Comparison of ENCODE assay signal across 8 mouse cellular contexts in the genomic region with DNA sequence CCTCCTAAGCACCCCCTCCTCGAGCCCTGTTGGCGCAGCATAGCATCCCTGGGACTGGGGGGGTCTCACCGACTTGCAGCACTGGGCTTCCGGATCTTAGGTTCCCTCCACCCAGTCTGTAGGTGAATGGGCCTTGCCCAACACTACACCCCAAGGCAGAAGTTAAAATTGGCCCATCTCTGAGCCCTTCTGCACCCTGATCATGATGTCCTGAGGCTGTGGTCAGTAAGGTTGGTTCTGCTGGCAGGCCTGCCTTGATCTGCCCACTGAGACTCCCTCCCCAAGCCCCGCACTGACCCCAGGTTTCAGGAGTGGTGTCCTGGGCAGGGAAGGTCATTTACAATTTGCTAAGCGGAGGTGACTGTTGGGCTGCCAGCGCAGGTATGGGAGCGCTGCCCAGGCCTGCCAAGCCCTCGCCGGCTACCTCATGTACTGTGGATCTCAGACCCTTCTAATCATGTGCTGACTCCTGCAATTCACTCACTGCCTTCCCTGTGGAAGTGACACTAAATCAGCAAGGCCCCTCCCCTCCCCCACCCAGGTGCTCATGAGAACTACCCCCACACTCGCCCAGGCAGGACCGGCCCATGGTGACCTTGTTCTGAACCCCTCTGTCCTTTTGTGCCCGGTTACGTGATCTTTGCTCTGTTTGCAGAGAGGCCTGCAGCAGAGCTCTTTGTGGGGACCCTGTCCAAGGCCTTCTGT. TPM values are rescaled to one million over a fixed set of nuclear protein-coding genes. Genes with fewer than 3 reads are reported as not detected.
DNase-seq lines count a peak whose midpoint lies in the region; ATAC-seq and TF ChIP-seq lines count a peak whose summit lies in the region.

No protein-coding gene starts in this region.

- 68% methylated on average over 14 of the region's 14 CpGs for WGBS in neural tube, embryonic 11.5 days
- 45% methylated on average over 14 of the region's 14 CpGs for WGBS in small intestine, adult 2 months

- no peak overlapping the region for H3K9ac ChIP-seq in neural tube, embryonic 11.5 days (ENCODE audit: low read length)

- H3K4me2 ChIP-seq in neural tube, embryonic 11.5 days (ENCODE audit: low read depth): no peak overlapping the region

- peaks cover 2% of the 10 kb centered on the region; the same call in 1 of the 2 replicates for H3K36me3 ChIP-seq in neural tube, embryonic 11.5 days (ENCODE audit: control insufficient read depth, insufficient read depth, low read length)
- H3K36me3 ChIP-seq in small intestine, adult 2 months (ENCODE audit: control insufficient read depth, insufficient read depth, low read length): peaks cover 5% of the 10 kb centered on the region; the same call in 1 of the 2 replicates

- no peaks in the 10 kb centered on the region for H3K9me3 ChIP-seq in neural tube, embryonic 11.5 days (ENCODE audit: control insufficient read depth, low read length)

- H3K27ac ChIP-seq in neural tube, embryonic 11.5 days (ENCODE audit: low read depth, low read length): peak overlapping the region; percentile 60; the same call in 1 of the 2 replicates
- H3K27ac ChIP-seq in small intestine, adult 2 months (ENCODE audit: insufficient read depth, low read depth, low read length): peak overlapping the region; percentile 89

- peaks cover 8% of the 10 kb centered on the region for H3K4me1 ChIP-seq in neural tube, embryonic 11.5 days (ENCODE audit: control insufficient read depth, insufficient read depth, low read length)
- peaks cover 28% of the 10 kb centered on the region for H3K4me1 ChIP-seq in small intestine, adult 2 months (ENCODE audit: control insufficient read depth, insufficient read depth, insufficient read length, low read length)

- TF ChIP-seq POLR2A in small intestine, adult 2 months (IDR thresholded peaks at IDR 0.05; ENCODE audit: low read depth, low read length): no peak

- no peaks in the 10 kb centered on the region for H3K27me3 ChIP-seq in neural tube, embryonic 11.5 days (ENCODE audit: control insufficient read depth, insufficient read depth, low read length)
- H3K27me3 ChIP-seq in small intestine, adult 2 months (ENCODE audit: control insufficient read depth, insufficient read depth, low read length): no peaks in the 10 kb centered on the region

- peak; percentile 57 to 58 for DNase-seq in cerebellum, postnatal 14 days
- DNase-seq in cerebellum, postnatal 4 days (ENCODE audit: low spot score in 2 of 2): no peak
- no peak for DNase-seq in neural tube, embryonic 11.5 days (ENCODE audit: low spot score)
- DNase-seq in neural tube, embryonic 10.5 days (ENCODE audit: extremely low spot score, low spot score): no peak
- peak; percentile 52 for DNase-seq in kidney, postnatal 10 days
- DNase-seq in ovary, postnatal 14 days (ENCODE audit: low spot score): no peak
- no peak for DNase-seq in adrenal gland, postnatal 14 days

- no peak overlapping the region for H3K4me3 ChIP-seq in neural tube, embryonic 11.5 days (ENCODE audit: low read depth, low read length)
- H3K4me3 ChIP-seq in small intestine, adult 2 months (ENCODE audit: low read depth, low read length): no peak overlapping the region

- ATAC-seq in neural tube, embryonic 11.5 days (ENCODE audit: insufficient read depth, low FRiP score, low TSS enrichment): no peak

- TF ChIP-seq CTCF in small intestine, adult 2 months (IDR thresholded peaks at IDR 0.05; ENCODE audit: extremely low read depth, insufficient read length, insufficient replicate concordance, low read depth, low read length): no peak

RNA-seq across cellular contexts. Expression of gene Naglu, which starts 6.7 kb away (rescaled TPM):
- 5.8 and 5.9 TPM in 2 replicates for polyA plus RNA-seq in neural tube, embryonic 11.5 days (2014; fragmentation: Nextera tagmentation; extraction: Ambion mirVana)
- 11.8 and 19.1 TPM in 2 replicates for polyA plus RNA-seq in small intestine, adult 2 months (2012; rRNA removed)
- 29.6 and 30.8 TPM in 2 replicates for total RNA-seq in adrenal gland, postnatal 14 days (2021)

RNA-seq across cellular contexts. Expression of gene Hsd17b1, which starts 15.1 kb away (rescaled TPM):
- polyA plus RNA-seq in neural tube, embryonic 11.5 days (2014; fragmentation: Nextera tagmentation; extraction: Ambion mirVana): not detected in 2 replicates
- polyA plus RNA-seq in small intestine, adult 2 months (2012; rRNA removed): 0.20 and 0.28 TPM in 2 replicates
- 0.85 and 1.2 TPM in 2 replicates for total RNA-seq in adrenal gland, postnatal 14 days (2021)

RNA-seq across cellular contexts. Expression of gene Coasy, which starts 19.2 kb away (rescaled TPM):
- 55.5 and 55.9 TPM in 2 replicates for polyA plus RNA-seq in neural tube, embryonic 11.5 days (2014; fragmentation: Nextera tagmentation; extraction: Ambion mirVana)
- 26.3 and 38.9 TPM in 2 replicates for polyA plus RNA-seq in small intestine, adult 2 months (2012; rRNA removed)
- total RNA-seq in adrenal gland, postnatal 14 days (2021): 87.7 and 97.6 TPM in 2 replicates

RNA-seq across cellular contexts. Expression of gene Mlx, which starts 24.0 kb away (rescaled TPM):
- 55.6 and 61.6 TPM in 2 replicates for polyA plus RNA-seq in neural tube, embryonic 11.5 days (2014; fragmentation: Nextera tagmentation; extraction: Ambion mirVana)
- 54.1 and 100 TPM in 2 replicates for polyA plus RNA-seq in small intestine, adult 2 months (2012; rRNA removed)
- total RNA-seq in adrenal gland, postnatal 14 days (2021): 39.8 and 45.9 TPM in 2 replicates

RNA-seq across cellular contexts. Expression of gene Psmc3ip, which starts 32.1 kb away (rescaled TPM):
- 49.3 and 50.8 TPM in 2 replicates for polyA plus RNA-seq in neural tube, embryonic 11.5 days (2014; fragmentation: Nextera tagmentation; extraction: Ambion mirVana)
- polyA plus RNA-seq in small intestine, adult 2 months (2012; rRNA removed): 0.22 and 0.46 TPM in 2 replicates
- 6.6 and 8.8 TPM in 2 replicates for total RNA-seq in adrenal gland, postnatal 14 days (2021)

Comparison
In these comparisons a context has a peak if more than half of its experiments do, and no peak if none do; other contexts are left out.
1. DNase-seq: peak in cerebellum, postnatal 14 days (2 of 2) and kidney, postnatal 10 days (single experiment); none in cerebellum, postnatal 4 days (0 of 2), neural tube, embryonic 11.5 days (single experiment), neural tube, embryonic 10.5 days (single experiment), ovary, postnatal 14 days (single experiment) and adrenal gland, postnatal 14 days (single experiment).